ENCODE assay signal across 9 mouse cellular contexts in genomic region chr17:29759963-29760362, GRCm38 (mm10). TPM values are rescaled to one million over a fixed set of nuclear protein-coding genes. Genes with fewer than 3 reads are reported as not detected.
DNase-seq lines count a peak whose midpoint lies in the region; TF ChIP-seq lines count a peak whose summit lies in the region.
"Had no signal": no experiment of that assay in that cellular context is flagged by ENCODE, and none has a peak within 500 bp of the region (broad histone marks: within the 10 kb centered on the region; RNA-seq: fewer than 3 reads in every experiment).

No protein-coding gene starts in this region.

- peak overlapping the region; percentile 61 for H3K4me3 ChIP-seq in gastrocnemius, adult 2 months
- H3K4me3 ChIP-seq: myocyte had no signal

- no peak for DNase-seq in gastrocnemius, adult 2 months
- no peak for DNase-seq in gastrocnemius, postnatal 25 days
- DNase-seq in right cerebral cortex, adult 18-20 months, result peak; percentile 43
- DNase-seq in right cerebral cortex, postnatal 36 days (ENCODE audit: low spot score in 2 of 2), result no peak
- DNase-seq in heart, postnatal 14 days, result peak; percentile 17 to 39
- peak; percentile 47 for DNase-seq in right cerebral cortex, postnatal 4 days
- no peak for DNase-seq in embryo, embryonic 9.5 days (ENCODE audit: extremely low spot score)
- no peak for DNase-seq in spleen, postnatal 36 days (ENCODE audit: low spot score in 2 of 2)

- no peak for TF ChIP-seq CTCF in gastrocnemius, adult 2 months (IDR thresholded peaks at IDR 0.05)

- H3K27ac ChIP-seq in gastrocnemius, adult 2 months, result peak overlapping the region; percentile 5; the same call in 1 of the 2 replicates

- intact Hi-C loops in gastrocnemius, adult 2 months (cut with DNase I), result no loop called here
- intact Hi-C loops in heart, postnatal 14 days (cut with DNase I), result loop anchor here (5.0 kb wide), 1 partner anchor 53 kb away; no protein-coding TSS in a partner anchor

RNA-seq across cellular contexts. Expression of gene Ccdc167, which starts 43.1 kb away (rescaled TPM):
- total RNA-seq in gastrocnemius, adult 2 months (2021), result 1 to 10 TPM; 6.3 to 7.8 TPM
- total RNA-seq in gastrocnemius, postnatal 25 days (2021), result 1 to 10 TPM; 5.0 to 6.6 TPM
- 10 to 100 TPM; 11.4 to 12.1 TPM for total RNA-seq in heart, postnatal 14 days (2021)

Comparison
In these comparisons a context has a peak if more than half of its experiments do, and no peak if none do; other contexts are left out.
1. DNase-seq: peak in right cerebral cortex, adult 18-20 months (single experiment), heart, postnatal 14 days (2 of 2) and right cerebral cortex, postnatal 4 days (single experiment); none in gastrocnemius, adult 2 months (single experiment), gastrocnemius, postnatal 25 days (single experiment), right cerebral cortex, postnatal 36 days (0 of 2), embryo, embryonic 9.5 days (single experiment) and spleen, postnatal 36 days (0 of 2).